Mouse (Mus musculus): ENCODE data around the gene Ppp1r13b. TPM values are rescaled to one million over a fixed set of nuclear protein-coding genes. Genes with fewer than 3 reads are reported as not detected.

Ppp1r13b gene
- polyA plus RNA-seq, 1 experiment, result 0.81 TPM

- peaks cover 18% of the 10 kb centered on the region for H3K4me1 ChIP-seq (ENCODE audit: control insufficient read depth)
Measured at GRCm38 (mm10) chr12:111851235-111851634, 56.7 kb downstream of the Ppp1r13b start.

DNA sequence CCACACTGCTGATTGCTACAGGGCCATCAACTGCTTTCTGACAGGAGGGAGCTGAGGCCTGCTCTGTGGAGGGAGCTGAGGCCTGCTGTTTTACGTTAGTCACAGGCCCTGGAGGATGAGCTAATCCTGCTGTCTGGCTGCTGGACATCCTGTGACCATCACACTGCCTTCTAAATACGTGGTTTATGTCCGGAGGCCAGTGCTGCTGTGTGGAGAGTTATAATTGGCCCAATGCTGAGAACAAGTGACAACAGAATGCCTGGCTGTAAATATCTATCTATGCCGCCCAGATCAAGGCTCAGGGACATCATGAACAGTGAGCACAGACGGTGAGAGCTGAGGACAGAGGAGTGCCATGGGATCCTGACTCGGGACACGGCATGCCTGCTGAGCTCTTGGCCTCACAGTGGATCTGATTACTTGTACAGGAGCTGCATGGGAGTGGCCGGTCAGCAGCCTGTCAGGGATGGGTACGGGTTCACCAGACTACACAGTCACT is 59.6 kb downstream of the Ppp1r13b start:
- Histone ChIP-seq H3K4me1 (ENCODE audit: control insufficient read depth) (peaks cover 17% of the 10 kb centered on the region), H3K36me3 (ENCODE audit: control insufficient read depth) (peaks cover 6% of the 10 kb centered on the region), H3K27me3 (ENCODE audit: control insufficient read depth) (no peaks in the 10 kb centered on the region), H3K9me3 (ENCODE audit: control insufficient read depth, low read length) (peaks cover 2% of the 10 kb centered on the region; the same call in 1 of the 2 replicates), H3K4me3 (replicated peaks) (peak overlapping the region; percentile 6)
- TF ChIP-seq TAL1 (IDR thresholded peaks at IDR 0.05; ENCODE audit: low read length) (no peak), GATA1 (IDR thresholded peaks at IDR 0.05; ENCODE audit: low read length) (no peak)

More at GRCm38 (mm10) chr12:111851235-111851634, 56.7 kb downstream of the Ppp1r13b start:
- Histone ChIP-seq H3K9me3 (ENCODE audit: control insufficient read depth, low read length) (peaks cover 2% of the 10 kb centered on the region; the same call in 1 of the 2 replicates), H3K27me3 (ENCODE audit: control insufficient read depth) (no peaks in the 10 kb centered on the region), H3K4me3 (replicated peaks) (no peak overlapping the region), H3K36me3 (ENCODE audit: control insufficient read depth) (peaks cover 2% of the 10 kb centered on the region; the same call in 1 of the 2 replicates)
- TF ChIP-seq GATA1 (IDR thresholded peaks at IDR 0.05; ENCODE audit: low read length) (no peak), TAL1 (IDR thresholded peaks at IDR 0.05; ENCODE audit: low read length) (no peak)

- H3K27me3 ChIP-seq (ENCODE audit: control insufficient read depth), result no peaks in the 10 kb centered on the region
- H3K4me3 ChIP-seq (replicated peaks), result no peak overlapping the region
- peaks cover 2% of the 10 kb centered on the region; the same call in 1 of the 2 replicates for H3K9me3 ChIP-seq (ENCODE audit: control insufficient read depth, low read length)
- H3K4me1 ChIP-seq (ENCODE audit: control insufficient read depth), result peaks cover 17% of the 10 kb centered on the region
- H3K36me3 ChIP-seq (ENCODE audit: control insufficient read depth), result peaks cover 15% of the 10 kb centered on the region
- TF ChIP-seq TAL1 (IDR thresholded peaks at IDR 0.05; ENCODE audit: low read length) (no peak), GATA1 (IDR thresholded peaks at IDR 0.05; ENCODE audit: low read length) (no peak)
Measured at GRCm38 (mm10) chr12:111846815-111847214, 61.1 kb downstream of the Ppp1r13b start.

GRCm38 (mm10) chr12:111845953-111846352 is 62.0 kb downstream of the Ppp1r13b start:
- Histone ChIP-seq H3K36me3 (ENCODE audit: control insufficient read depth) (peaks cover 18% of the 10 kb centered on the region), H3K9me3 (ENCODE audit: control insufficient read depth, low read length) (no peaks in the 10 kb centered on the region), H3K4me1 (ENCODE audit: control insufficient read depth) (peaks cover 17% of the 10 kb centered on the region), H3K27me3 (ENCODE audit: control insufficient read depth) (no peaks in the 10 kb centered on the region), H3K4me3 (replicated peaks) (no peak overlapping the region)
- TF ChIP-seq TAL1 (IDR thresholded peaks at IDR 0.05; ENCODE audit: low read length) (no peak), GATA1 (IDR thresholded peaks at IDR 0.05; ENCODE audit: low read length) (no peak)

- H3K4me3 ChIP-seq (replicated peaks), result no peak overlapping the region
- TF ChIP-seq TAL1 (IDR thresholded peaks at IDR 0.05; ENCODE audit: low read length) (no peak), GATA1 (IDR thresholded peaks at IDR 0.05; ENCODE audit: low read length) (no peak)
- H3K36me3 ChIP-seq (ENCODE audit: control insufficient read depth), result peaks cover 39% of the 10 kb centered on the region
- H3K4me1 ChIP-seq (ENCODE audit: control insufficient read depth), result peaks cover 9% of the 10 kb centered on the region
- H3K27me3 ChIP-seq (ENCODE audit: control insufficient read depth), result no peaks in the 10 kb centered on the region
- H3K9me3 ChIP-seq (ENCODE audit: control insufficient read depth, low read length), result no peaks in the 10 kb centered on the region
Measured at GRCm38 (mm10) chr12:111843470-111843869, 64.4 kb downstream of the Ppp1r13b start.

- H3K36me3 ChIP-seq (ENCODE audit: control insufficient read depth), result peaks cover 46% of the 10 kb centered on the region
- TF ChIP-seq GATA1 (IDR thresholded peaks at IDR 0.05; ENCODE audit: low read length) (no peak), TAL1 (IDR thresholded peaks at IDR 0.05; ENCODE audit: low read length) (no peak)
- no peak overlapping the region for H3K4me3 ChIP-seq (replicated peaks)
- no peaks in the 10 kb centered on the region for H3K9me3 ChIP-seq (ENCODE audit: control insufficient read depth, low read length)
- H3K27me3 ChIP-seq (ENCODE audit: control insufficient read depth), result no peaks in the 10 kb centered on the region
- peaks cover 3% of the 10 kb centered on the region for H3K4me1 ChIP-seq (ENCODE audit: control insufficient read depth)
Measured at GRCm38 (mm10) chr12:111842565-111843433, 65.1 kb downstream of the Ppp1r13b start.

GRCm38 (mm10) chr12:111833457-111833856 is 74.5 kb downstream of the Ppp1r13b start:
- H3K4me3 ChIP-seq (replicated peaks), result peak overlapping the region; percentile 57
- TF ChIP-seq GATA1 (IDR thresholded peaks at IDR 0.05; ENCODE audit: low read length), result no peak
- TF ChIP-seq TAL1 (IDR thresholded peaks at IDR 0.05; ENCODE audit: low read length), result peak; percentile 53; the same call in 2 of the 3 replicates
- H3K36me3 ChIP-seq (ENCODE audit: control insufficient read depth), result peaks cover 98% of the 10 kb centered on the region
- H3K4me1 ChIP-seq (ENCODE audit: control insufficient read depth), result peaks cover 58% of the 10 kb centered on the region
- no peaks in the 10 kb centered on the region for H3K9me3 ChIP-seq (ENCODE audit: control insufficient read depth, low read length)
- no peaks in the 10 kb centered on the region for H3K27me3 ChIP-seq (ENCODE audit: control insufficient read depth)

DNA sequence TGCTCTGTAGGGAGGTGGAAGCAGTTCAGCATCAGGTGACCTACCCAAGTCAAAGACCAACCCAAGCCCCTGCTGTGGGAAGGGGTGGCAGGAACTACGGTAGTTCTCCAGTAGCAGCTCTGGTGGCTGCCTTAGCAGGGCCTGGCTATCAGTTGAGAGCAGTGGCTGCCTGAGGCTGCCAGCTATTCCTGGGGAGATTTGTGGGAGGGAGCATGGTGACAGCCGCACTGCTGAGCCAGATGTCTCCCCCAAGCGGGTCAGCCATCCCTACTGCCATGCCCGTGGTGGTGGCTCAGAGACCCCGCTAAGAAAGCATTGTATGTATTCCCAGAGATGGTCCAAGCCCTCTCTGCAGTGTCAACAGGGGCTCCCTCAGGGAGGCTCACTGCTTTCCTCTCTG is 75.3 kb downstream of the Ppp1r13b start:
- TF ChIP-seq TAL1 (IDR thresholded peaks at IDR 0.05; ENCODE audit: low read length) (no peak), GATA1 (IDR thresholded peaks at IDR 0.05; ENCODE audit: low read length) (no peak)
- Histone ChIP-seq H3K4me3 (replicated peaks) (no peak overlapping the region), H3K36me3 (ENCODE audit: control insufficient read depth) (peaks cover 99% of the 10 kb centered on the region), H3K9me3 (ENCODE audit: control insufficient read depth, low read length) (no peaks in the 10 kb centered on the region), H3K27me3 (ENCODE audit: control insufficient read depth) (no peaks in the 10 kb centered on the region), H3K4me1 (ENCODE audit: control insufficient read depth) (peaks cover 58% of the 10 kb centered on the region)

- no peaks in the 10 kb centered on the region for H3K9me3 ChIP-seq (ENCODE audit: control insufficient read depth, low read length)
- TF ChIP-seq GATA1 (IDR thresholded peaks at IDR 0.05; ENCODE audit: low read length) (no peak), TAL1 (IDR thresholded peaks at IDR 0.05; ENCODE audit: low read length) (no peak)
- H3K36me3 ChIP-seq (ENCODE audit: control insufficient read depth), result peaks cover 99% of the 10 kb centered on the region
- peaks cover 53% of the 10 kb centered on the region for H3K4me1 ChIP-seq (ENCODE audit: control insufficient read depth)
- H3K4me3 ChIP-seq (replicated peaks), result no peak overlapping the region
- H3K27me3 ChIP-seq (ENCODE audit: control insufficient read depth), result no peaks in the 10 kb centered on the region
Measured at GRCm38 (mm10) chr12:111830375-111830774, 77.5 kb downstream of the Ppp1r13b start.
